Mouse (Mus musculus): ENCODE results near the gene Zfp207. TPM values are rescaled to one million over a fixed set of nuclear protein-coding genes. Genes with fewer than 3 reads are reported as not detected.

Gene Zfp207
- polyA plus RNA-seq, 1 experiment from 2014 or later: 110 TPM

GRCm38 (mm10) chr11:80382626-80383018 is 457 bp upstream of the Zfp207 start:
- no peaks in the 10 kb centered on the region for H3K27me3 ChIP-seq (ENCODE audit: control insufficient read depth, insufficient read depth, low read length)
- peak overlapping the region; percentile 67 for H3K4me2 ChIP-seq (replicated peaks; ENCODE audit: low read depth)
- H3K4me1 ChIP-seq (replicated peaks; ENCODE audit: control insufficient read depth, insufficient read depth): peaks cover 2% of the 10 kb centered on the region; the same call in 1 of the 2 replicates
- H3K27ac ChIP-seq (replicated peaks): peak overlapping the region; percentile 97
- WGBS: 2% methylated on average over 12 of the region's 12 CpGs
- TF ChIP-seq CTCF (IDR thresholded peaks at IDR 0.05; ENCODE audit: low read depth) (no peak), EP300 (optimal IDR thresholded peaks at IDR 0.05) (no peak)
- no peaks in the 10 kb centered on the region for H3K9me3 ChIP-seq (ENCODE audit: control insufficient read depth, low read length)
- H3K4me3 ChIP-seq (ENCODE audit: low read depth, low read length): peak overlapping the region; percentile 97
- DNase-seq (ENCODE audit: low spot score): peak; percentile 30
- ATAC-seq (ENCODE audit: low FRiP score, low TSS enrichment): 0 out of 2 replicates have a peak, but pooled peaks have one; percentile 30
- H3K36me3 ChIP-seq (ENCODE audit: control insufficient read depth, insufficient read depth, low read length): no peaks in the 10 kb centered on the region
- H3K9ac ChIP-seq (ENCODE audit: low read length): peak overlapping the region; percentile 67

- Histone ChIP-seq H3K9ac (ENCODE audit: low read length) (peak overlapping the region; percentile 99), H3K27ac (replicated peaks) (peak overlapping the region; percentile 97), H3K4me1 (replicated peaks; ENCODE audit: control insufficient read depth, insufficient read depth) (peaks cover 2% of the 10 kb centered on the region; the same call in 1 of the 2 replicates), H3K4me2 (replicated peaks; ENCODE audit: low read depth) (peak overlapping the region; percentile 29; the same call in 1 of the 2 replicates), H3K9me3 (ENCODE audit: control insufficient read depth, low read length) (no peaks in the 10 kb centered on the region), H3K4me3 (ENCODE audit: low read depth, low read length) (peak overlapping the region; percentile 97), H3K36me3 (ENCODE audit: control insufficient read depth, insufficient read depth, low read length) (no peaks in the 10 kb centered on the region), H3K27me3 (ENCODE audit: control insufficient read depth, insufficient read depth, low read length) (no peaks in the 10 kb centered on the region)
- TF ChIP-seq CTCF (IDR thresholded peaks at IDR 0.05; ENCODE audit: low read depth): peak; percentile 6; the same call in 1 of the 2 replicates
- peak; percentile 14 for TF ChIP-seq EP300 (optimal IDR thresholded peaks at IDR 0.05)
- ATAC-seq (ENCODE audit: low FRiP score, low TSS enrichment): no peak; the same call in 1 of the 2 replicates
- WGBS: under 1% methylated on average over 20 of the region's 20 CpGs
- DNase-seq (ENCODE audit: low spot score): peak; percentile 57
These were observed 557 bp downstream of the Zfp207 start for GRCm38 (mm10) chr11:80383626-80384046.

GRCm38 (mm10) chr11:80384461-80384860 is 1.4 kb downstream of the Zfp207 start:
- H3K36me3 ChIP-seq (ENCODE audit: control insufficient read depth, insufficient read depth, low read length): peaks cover 5% of the 10 kb centered on the region; the same call in 1 of the 2 replicates
- peak overlapping the region; percentile 55 for H3K9ac ChIP-seq (ENCODE audit: low read length)
- H3K4me3 ChIP-seq (ENCODE audit: low read depth, low read length): peak overlapping the region; percentile 97
- DNase-seq (ENCODE audit: low spot score): peak; percentile 20
- no peaks in the 10 kb centered on the region for H3K9me3 ChIP-seq (ENCODE audit: control insufficient read depth, low read length)
- peak overlapping the region; percentile 67 for H3K4me2 ChIP-seq (replicated peaks; ENCODE audit: low read depth)
- no peak overlapping the region for H3K27ac ChIP-seq (replicated peaks)
- ATAC-seq (ENCODE audit: low FRiP score, low TSS enrichment): no peak
- no peaks in the 10 kb centered on the region for H3K27me3 ChIP-seq (ENCODE audit: control insufficient read depth, insufficient read depth, low read length)
- H3K4me1 ChIP-seq (replicated peaks; ENCODE audit: control insufficient read depth, insufficient read depth): peaks cover 2% of the 10 kb centered on the region; the same call in 1 of the 2 replicates
- TF ChIP-seq EP300 (optimal IDR thresholded peaks at IDR 0.05) (no peak), CTCF (IDR thresholded peaks at IDR 0.05; ENCODE audit: low read depth) (no peak)

- TF ChIP-seq CTCF (IDR thresholded peaks at IDR 0.05; ENCODE audit: low read depth) (no peak), EP300 (optimal IDR thresholded peaks at IDR 0.05) (no peak)
- Histone ChIP-seq H3K27me3 (ENCODE audit: control insufficient read depth, insufficient read depth, low read length) (no peaks in the 10 kb centered on the region), H3K9me3 (ENCODE audit: control insufficient read depth, low read length) (no peaks in the 10 kb centered on the region), H3K4me1 (replicated peaks; ENCODE audit: control insufficient read depth, insufficient read depth) (peaks cover 2% of the 10 kb centered on the region; the same call in 1 of the 2 replicates), H3K4me2 (replicated peaks; ENCODE audit: low read depth) (peak overlapping the region; percentile 67), H3K36me3 (ENCODE audit: control insufficient read depth, insufficient read depth, low read length) (peaks cover 5% of the 10 kb centered on the region; the same call in 1 of the 2 replicates), H3K9ac (ENCODE audit: low read length) (peak overlapping the region; percentile 55), H3K27ac (replicated peaks) (no peak overlapping the region), H3K4me3 (ENCODE audit: low read depth, low read length) (peak overlapping the region; percentile 97)
- 16% methylated on average over 4 of the region's 4 CpGs for WGBS
- no peak for DNase-seq (ENCODE audit: low spot score)
- no peak for ATAC-seq (ENCODE audit: low FRiP score, low TSS enrichment)
These were observed 2.0 kb downstream of the Zfp207 start for GRCm38 (mm10) chr11:80385055-80385454.

GRCm38 (mm10) chr11:80386790-80387189 is 3.7 kb downstream of the Zfp207 start:
- peaks cover 2% of the 10 kb centered on the region; the same call in 1 of the 2 replicates for H3K4me1 ChIP-seq (replicated peaks; ENCODE audit: control insufficient read depth, insufficient read depth)
- no peak overlapping the region for H3K9ac ChIP-seq (ENCODE audit: low read length)
- no peak for ATAC-seq (ENCODE audit: low FRiP score, low TSS enrichment)
- 44% methylated on average over 2 of the region's 2 CpGs for WGBS
- no peak overlapping the region for H3K27ac ChIP-seq (replicated peaks)
- peaks cover 5% of the 10 kb centered on the region; the same call in 1 of the 2 replicates for H3K36me3 ChIP-seq (ENCODE audit: control insufficient read depth, insufficient read depth, low read length)
- no peak overlapping the region for H3K4me3 ChIP-seq (ENCODE audit: low read depth, low read length)
- no peaks in the 10 kb centered on the region for H3K27me3 ChIP-seq (ENCODE audit: control insufficient read depth, insufficient read depth, low read length)
- TF ChIP-seq CTCF (IDR thresholded peaks at IDR 0.05; ENCODE audit: low read depth): no peak
- TF ChIP-seq EP300 (optimal IDR thresholded peaks at IDR 0.05): no peak
- no peak for DNase-seq (ENCODE audit: low spot score)
- no peak overlapping the region for H3K4me2 ChIP-seq (replicated peaks; ENCODE audit: low read depth)
- no peaks in the 10 kb centered on the region for H3K9me3 ChIP-seq (ENCODE audit: control insufficient read depth, low read length)

- Histone ChIP-seq H3K9me3 (ENCODE audit: control insufficient read depth, low read length) (no peaks in the 10 kb centered on the region), H3K27me3 (ENCODE audit: control insufficient read depth, insufficient read depth, low read length) (no peaks in the 10 kb centered on the region), H3K36me3 (ENCODE audit: control insufficient read depth, insufficient read depth, low read length) (peaks cover 7% of the 10 kb centered on the region; the same call in 1 of the 2 replicates), H3K9ac (ENCODE audit: low read length) (no peak overlapping the region), H3K27ac (replicated peaks) (no peak overlapping the region), H3K4me1 (replicated peaks; ENCODE audit: control insufficient read depth, insufficient read depth) (peaks cover 2% of the 10 kb centered on the region; the same call in 1 of the 2 replicates), H3K4me3 (ENCODE audit: low read depth, low read length) (no peak overlapping the region), H3K4me2 (replicated peaks; ENCODE audit: low read depth) (no peak overlapping the region)
- WGBS: 70% methylated on average over 1 of the region's 1 CpGs
- DNase-seq (ENCODE audit: low spot score) (no peak), ATAC-seq (ENCODE audit: low FRiP score, low TSS enrichment) (no peak)
- no peak for TF ChIP-seq CTCF (IDR thresholded peaks at IDR 0.05; ENCODE audit: low read depth)
- TF ChIP-seq EP300 (optimal IDR thresholded peaks at IDR 0.05): no peak
These were observed 6.8 kb downstream of the Zfp207 start for GRCm38 (mm10) chr11:80389885-80390284.

Measured in stomach, postnatal 0 days (tissue).